Mouse (Mus musculus) thymus, postnatal 10 days (tissue): ENCODE data around the gene Cbl.
"Not testable (repeated sequence)": the region's sequence is repeated elsewhere in the genome, so short reads cannot be mapped to it uniquely, and the experiment has no call there.

Experiments
- DNase-seq, 2 experiments: peaks; one replicate each; pipeline ENCODE4 v3.0.0; 2021; ENCODE audit warnings: low spot score in 2 of 2

Cbl gene

DNA sequence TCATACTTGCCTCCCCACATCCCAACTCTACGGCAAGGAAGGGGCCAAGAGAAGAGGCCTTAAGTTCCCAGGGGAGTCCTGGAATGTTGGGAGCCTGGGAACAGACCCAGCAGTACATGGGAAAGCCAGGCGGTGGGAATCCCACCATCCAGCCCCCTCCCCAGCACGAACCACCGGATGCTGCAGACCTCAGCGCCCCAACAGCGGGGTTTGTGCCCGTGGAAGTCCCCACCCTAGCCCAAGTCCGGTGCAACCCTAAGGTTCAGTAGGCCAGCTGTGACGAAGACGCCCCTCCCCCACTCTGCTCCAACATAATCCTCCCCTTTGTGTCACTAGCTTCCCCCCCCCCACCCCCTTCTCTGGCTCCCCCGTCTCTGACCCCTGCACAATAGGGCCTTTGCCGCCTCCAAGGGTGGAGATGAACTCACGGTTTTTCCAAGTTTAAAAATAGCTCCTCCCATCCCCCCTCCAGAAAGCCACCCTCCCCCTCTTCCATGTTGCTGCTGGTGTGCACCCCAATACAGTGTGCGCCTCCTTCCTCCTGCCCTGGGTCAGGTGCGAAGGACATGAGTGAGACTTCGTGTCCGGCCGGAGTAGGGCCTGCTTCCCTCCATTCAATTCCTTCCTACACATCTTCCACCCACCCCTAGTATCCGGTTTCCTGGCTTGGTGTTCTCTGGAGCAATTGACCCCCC, 103.1 kb downstream of the Cbl start:
- peak in 1 of 2 experiments; percentile 34 for DNase-seq

DNA sequence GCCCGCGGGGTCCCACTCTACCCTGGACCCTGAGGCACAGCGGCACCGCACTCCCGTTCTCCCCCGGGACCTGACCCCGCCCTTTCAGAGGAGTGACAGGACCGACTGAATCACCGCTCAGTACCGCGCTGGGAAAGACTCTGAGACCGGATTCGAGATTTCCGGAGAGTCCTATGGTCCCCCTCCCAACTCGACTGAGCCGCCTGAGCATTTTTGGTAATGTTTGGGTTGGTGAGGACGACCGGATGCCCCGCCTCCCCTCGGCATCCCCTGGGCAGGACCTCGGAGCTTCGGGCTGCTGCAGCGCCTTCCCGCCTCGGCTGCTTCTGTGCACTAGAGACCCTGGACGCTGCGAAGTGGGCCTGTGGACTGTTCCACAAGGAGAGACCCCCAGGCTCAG, 103.8 kb downstream of the Cbl start:
- peak; percentile 70 to 72 for DNase-seq

DNA sequence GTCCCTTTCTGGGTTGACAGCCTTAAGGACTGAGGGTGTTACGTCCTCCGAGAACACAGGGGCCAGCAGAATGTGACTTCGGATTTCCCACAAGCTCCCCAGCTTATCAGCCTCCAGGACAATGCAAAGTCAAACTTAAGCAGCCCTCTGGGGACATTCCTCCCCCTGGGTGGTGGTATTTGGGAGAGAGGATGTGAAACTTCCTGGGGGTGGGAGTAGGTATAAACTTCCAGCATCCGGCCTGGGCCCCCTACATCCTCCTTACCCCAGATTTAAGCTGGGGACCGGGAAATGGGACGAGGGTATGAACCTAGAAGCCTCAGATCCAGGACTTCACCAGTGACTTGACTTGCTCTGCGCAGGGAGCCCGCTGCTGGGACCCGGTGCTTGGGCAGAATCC, 104.2 kb downstream of the Cbl start:
- DNase-seq = no peak

DNA sequence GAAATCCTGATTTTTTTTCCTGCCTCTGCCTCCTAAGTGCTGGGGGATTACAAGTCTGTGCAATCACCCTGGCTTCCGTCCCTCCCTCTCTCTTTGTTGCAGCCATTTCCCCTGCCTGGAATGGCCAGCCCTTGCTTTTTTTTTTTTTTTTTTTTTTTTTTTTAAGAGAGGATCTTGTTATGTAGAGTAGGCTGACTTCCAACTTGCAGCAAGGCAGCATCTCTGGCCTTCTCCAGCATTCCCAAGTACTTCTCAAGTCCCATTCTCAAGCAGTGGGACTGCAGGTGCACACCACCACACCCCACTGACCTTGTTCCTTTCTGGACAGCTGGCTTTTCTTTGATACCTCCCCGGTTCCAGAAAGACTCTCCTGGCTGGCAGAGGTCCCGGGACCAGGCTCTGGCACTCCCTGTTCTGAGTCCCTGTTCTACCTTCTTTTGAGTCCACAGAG, 106.5 kb downstream of the Cbl start:
- DNase-seq = no peak

DNA sequence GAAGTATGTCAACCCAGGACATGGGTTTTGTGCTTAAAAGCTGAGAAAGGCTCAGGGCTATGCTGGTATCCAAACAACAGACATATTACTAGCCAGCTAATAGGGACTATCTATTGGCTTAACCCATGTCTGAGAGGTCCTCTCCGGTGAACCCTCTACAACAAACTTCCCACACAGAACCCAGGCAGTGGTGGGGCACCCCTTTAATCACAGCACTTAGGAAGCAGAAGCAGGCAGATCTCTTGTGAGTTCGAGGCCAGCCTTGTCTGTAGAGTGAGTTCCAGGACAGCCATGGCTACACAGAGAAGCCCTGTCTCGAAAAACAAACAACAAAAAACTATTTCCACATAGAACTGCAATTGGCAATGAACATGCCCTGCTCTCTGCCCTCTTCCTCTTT, 107.1 kb downstream of the Cbl start:
- no peak for DNase-seq

DNA sequence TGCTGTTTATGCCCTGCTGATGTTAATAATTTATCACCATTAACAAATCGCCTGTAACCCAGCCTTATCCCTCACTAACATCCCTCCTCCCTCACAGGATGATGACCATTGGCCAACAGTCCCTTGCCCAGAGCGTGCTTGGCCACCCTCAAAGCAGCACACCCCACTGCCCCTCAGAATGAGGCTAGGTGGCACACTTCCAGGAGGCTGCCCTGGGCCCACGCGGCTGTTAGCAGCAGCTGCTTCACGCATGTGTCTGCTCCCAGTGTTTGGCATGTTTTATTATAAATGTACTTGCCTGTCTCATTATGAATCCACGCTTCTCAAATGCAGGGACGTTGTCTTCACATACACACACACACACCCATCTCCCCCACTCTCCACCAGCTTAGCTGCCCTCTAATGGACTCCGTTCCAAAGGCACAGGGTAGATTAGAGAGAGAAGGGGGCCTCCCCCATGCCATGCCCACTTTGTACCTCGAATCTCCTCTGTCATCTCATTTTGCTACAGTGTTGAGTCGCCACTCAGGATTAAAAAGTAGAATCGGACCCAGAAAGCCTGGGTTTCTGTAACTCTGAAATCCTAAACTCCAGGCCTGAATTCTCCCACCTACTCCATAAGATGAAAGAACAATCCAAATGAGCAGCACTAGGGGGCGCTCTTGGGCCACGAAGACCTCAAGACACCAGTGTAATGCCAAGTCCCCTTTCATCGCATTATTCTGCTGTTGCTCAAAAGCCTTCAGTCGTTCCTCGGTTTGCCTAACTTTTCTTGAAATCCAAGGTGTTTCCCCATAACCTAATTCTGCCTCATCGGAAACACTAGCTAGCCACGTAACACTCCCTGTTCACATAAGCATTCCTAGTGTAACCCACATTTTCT, 108.1 kb downstream of the Cbl start:
- DNase-seq = peak; percentile 73 to 86

DNA sequence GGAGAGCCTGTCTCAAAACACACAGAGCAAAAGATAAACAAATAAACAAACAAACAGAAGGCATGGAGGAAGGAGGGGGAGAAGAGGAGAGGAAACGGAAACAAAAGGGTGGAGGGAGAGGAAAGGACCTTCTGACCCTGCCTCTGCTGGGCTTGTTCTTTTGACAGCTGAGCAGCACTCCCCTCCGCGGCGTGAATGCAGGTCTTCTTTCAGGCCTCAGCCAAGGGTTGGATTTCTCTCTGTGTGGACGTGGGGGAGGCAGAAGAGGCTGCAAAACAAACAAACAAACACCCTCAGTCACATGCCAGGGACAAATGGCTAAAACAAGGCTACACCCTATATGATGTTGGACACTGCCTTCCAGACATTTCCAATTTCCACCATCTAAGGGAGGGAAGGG, 108.8 kb downstream of the Cbl start:
- no peak for DNase-seq

DNA sequence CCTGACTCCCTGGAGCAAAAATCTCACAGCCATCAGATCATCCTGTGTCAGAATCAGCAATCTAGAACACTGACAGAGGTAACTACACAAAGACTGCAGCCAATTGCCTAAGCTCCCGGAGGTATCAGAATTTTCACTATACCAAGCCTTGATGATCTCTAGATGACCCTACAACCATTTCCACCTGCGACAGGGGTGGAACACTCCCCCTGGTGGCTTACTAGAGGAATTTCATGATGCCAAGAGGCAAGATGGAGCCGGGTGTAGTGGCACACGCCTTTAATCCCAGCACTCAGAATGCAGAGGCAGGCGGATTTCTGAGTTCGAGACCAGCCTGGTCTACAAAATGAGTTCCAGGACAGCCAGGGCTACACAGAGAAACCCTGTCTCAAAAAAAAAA, 109.5 kb downstream of the Cbl start:
- peak in 1 of 2 experiments; percentile 37 for DNase-seq

DNA sequence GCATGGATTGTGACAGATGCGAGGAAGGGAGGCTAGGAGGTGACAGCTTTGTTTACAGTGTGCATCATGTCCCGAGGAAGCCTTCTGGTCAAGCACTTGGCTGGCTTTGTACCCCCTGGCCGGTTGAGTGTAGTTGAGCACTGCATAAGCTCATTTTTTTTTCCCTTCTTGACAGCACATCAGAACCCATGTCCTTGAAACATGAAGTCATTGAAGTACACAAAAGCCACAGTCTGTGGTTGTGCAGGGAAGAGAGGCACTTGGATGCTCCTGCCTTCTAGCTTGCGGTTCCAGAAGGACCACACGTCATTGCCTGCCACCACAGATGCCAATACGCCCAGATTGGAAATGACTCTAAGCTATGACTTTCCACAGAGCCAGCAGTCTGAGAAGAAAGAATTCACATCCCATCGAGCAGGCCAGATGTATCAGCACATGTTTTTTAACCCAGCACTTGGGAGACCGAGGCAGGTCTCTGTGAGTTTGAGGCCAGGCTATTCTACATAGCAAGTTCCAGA, 113.8 kb downstream of the Cbl start:
- DNase-seq = no peak

DNA sequence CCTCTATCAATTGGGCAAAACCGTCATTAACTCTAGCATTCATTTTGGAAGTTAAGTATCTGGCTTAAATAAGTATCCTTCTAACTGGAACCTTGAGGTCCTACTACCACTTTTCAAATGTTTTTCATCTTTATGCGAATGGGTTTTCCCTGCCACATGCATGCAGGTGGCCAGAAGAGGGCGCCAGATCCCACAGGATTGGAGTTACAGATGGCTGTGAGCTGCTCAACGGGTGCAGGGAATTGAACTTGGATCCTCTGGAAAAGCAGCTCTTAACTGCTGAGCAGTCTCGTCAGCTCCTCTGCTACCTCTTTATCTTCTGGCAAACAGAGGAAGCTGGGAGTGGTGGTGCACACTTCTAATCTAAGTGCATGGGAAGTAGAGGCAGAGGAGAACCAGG, 114.8 kb downstream of the Cbl start:
- peak in 1 of 2 experiments; percentile 73 for DNase-seq

DNA sequence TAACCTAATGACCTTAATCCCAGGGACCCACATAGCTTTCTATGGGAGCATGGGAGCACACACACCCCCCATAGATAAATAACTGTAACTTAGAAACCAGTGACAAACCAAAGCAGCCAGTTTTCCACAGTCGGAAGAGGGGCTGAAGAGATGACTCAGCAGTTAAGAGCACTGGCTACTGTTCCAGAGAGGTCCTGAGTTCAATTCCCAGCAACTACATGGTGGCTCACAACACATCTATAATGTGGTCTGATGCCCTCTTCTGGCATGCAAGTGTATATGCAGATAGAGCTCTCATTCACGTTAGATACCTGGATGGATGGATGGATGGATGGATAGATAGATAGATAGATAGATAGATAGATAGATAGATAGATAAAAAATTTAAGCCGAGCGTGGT, 117.7 kb downstream of the Cbl start:
- no peak for DNase-seq

DNA sequence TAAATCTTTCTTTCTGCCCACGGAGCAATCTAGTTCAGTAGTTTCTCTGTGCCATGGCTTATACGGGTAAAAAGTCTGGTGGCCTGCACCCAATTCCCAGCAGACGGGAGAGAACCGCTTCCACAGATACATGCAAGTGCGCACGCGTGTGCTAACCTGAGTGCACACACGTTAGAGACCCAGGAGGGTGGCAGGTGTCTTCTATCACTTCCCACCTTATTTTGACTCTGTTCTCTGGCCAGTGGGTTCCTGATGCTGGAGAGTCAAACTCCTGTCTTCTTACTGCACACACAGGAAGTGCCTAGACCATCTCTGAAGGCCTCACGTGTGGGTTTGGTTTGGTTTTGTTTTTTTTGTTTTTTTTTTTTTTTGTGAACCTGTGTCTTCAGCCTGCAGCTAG, 118.2 kb downstream of the Cbl start:
- DNase-seq = no peak

DNA sequence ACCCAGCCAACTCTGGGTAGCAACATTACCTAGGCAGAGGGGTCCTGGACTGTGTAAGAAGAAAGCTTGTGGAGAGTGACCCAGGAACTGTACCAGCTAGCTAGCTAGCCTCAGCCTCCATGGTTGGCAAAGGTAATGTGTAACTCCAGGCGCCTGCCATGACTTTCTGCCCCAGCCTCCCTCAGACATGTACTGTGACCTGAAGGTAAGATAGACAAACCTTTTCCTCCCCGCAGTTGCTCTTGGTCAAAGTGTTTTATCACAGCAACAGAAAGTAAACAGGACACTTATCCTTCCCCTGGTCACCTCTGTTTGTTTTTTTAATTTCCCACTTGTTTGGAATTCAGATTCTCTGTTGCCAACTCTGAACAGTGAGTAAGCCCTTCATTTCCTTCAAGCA, 119.4 kb downstream of the Cbl start:
- no peak for DNase-seq

DNA sequence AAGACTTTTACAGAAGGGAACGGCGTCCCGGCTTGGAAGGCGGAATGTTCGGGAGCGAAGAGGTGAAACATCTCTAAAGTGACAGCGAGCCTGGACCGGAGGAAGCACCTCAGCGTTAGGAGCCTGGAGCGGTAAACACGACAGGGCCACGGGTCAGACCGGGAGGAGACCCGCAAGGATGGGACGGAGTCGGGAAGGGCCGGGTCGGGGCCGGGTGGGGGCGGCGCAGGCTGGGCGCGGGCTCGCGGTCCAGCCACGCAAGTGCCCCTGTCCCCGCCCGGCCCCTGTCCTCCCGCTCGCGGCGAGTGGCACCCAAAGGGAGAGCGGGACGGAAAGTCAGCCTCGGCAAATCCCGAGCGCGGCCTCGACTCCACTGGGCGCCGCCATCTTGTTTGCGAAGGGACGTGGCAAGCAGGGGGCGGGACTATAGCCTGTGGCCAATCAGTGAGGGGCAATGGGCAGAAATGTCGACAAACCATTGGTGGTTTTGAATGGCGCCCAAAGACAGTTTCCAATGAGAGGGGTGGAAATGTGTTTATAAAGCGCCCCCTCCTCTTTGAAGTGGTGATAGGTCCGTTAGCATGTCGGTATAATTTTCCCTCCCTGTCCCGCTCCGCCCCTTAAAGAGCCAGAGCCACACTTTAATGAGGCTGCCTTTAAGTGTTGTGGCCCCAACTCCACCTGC, 120.6 kb downstream of the Cbl start, which contains the start of the genes Gm49380 and Rnf26:
Gm49380 (minus strand) TSS at position 396 of the 685 bp plus-strand sequence.
Rnf26 (minus strand) TSS at position 413 of the 685 bp plus-strand sequence.
- DNase-seq = peak; percentile 96

DNA sequence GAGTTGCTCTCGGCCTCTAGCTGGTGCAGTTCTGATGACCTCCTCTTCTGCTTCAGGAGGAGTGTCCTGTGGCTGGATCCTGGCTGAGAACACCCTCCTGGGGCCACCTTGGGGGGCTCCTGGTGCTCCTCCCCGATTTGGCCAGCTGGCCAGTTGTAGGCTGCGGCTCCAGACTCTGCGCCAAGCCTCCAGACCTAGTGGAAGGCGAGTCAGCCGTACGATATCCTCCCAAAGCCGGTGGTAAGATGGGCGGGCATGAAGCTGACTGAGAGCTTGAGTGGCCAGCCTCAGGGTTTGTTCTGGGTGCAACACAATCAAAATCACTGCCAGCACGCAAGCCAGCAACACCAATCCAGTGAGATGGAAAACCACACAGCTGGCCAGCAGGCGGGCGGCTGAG, 121.9 kb downstream of the Cbl start:
- DNase-seq = not testable (repeated sequence)

DNA sequence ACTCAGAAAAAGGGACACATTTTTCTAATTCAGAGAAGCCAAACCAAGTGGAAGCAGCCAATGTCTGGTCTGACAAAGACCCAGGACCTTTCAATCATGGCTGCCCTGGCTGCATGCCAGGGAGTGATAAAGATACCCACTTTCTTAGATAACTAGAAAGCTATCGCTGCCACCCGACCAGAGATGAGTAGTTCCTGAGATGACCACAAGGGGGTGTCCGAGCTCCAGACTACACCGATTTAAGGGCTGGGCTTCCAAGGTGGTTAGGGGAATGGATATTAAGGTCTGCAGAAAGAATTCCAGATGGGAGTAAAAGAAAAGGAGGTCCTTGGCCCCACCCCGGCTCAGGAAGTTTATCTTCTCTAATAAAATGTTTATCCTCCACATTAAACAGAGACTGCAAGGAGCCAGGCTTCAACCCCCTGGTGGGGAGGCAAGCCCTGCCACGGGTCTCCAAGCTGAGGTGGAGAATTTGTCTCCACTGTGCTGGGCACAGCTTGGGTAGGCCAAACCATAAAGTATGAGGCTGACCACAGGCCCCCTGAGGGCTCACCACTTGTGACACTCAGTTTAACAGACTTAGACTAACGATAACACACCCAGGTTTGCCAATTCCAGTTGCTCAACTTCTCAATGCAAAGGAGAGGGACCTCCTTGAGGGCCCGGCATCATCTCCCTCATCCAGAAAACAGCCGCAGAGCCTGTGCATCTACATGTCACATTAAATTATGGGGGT, 124.3 kb downstream of the Cbl start:
- DNase-seq = peak; percentile 55 to 82

DNA sequence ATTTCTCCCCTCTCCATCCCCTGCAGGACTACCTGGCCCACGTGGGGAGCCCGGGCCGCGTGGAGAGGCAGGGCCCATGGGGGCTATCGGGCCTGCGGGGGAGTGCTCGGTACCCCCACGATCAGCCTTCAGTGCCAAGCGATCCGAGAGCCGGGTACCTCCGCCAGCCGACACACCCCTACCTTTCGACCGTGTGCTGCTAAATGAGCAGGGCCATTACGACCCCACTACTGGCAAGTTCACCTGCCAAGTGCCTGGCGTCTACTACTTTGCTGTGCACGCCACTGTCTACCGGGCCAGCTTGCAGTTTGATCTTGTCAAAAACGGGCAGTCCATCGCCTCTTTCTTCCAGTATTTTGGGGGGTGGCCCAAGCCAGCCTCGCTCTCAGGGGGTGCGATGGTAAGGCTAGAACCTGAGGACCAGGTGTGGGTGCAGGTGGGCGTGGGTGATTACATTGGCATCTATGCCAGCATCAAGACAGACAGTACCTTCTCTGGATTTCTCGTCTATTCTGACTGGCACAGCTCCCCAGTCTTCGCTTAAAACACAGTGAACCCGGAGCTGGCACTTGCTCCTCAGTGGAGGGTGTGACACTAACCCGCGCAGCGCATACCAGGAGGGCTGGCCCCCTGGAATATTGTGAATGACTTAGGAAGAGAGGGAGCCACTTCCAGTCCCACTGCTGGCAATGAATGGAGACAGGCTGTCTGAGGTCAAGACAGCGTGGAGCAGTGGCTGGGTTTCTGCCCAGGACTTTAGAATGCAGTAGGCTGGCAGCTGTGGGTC, 125.4 kb downstream of the Cbl start:
- DNase-seq = no peak

DNA sequence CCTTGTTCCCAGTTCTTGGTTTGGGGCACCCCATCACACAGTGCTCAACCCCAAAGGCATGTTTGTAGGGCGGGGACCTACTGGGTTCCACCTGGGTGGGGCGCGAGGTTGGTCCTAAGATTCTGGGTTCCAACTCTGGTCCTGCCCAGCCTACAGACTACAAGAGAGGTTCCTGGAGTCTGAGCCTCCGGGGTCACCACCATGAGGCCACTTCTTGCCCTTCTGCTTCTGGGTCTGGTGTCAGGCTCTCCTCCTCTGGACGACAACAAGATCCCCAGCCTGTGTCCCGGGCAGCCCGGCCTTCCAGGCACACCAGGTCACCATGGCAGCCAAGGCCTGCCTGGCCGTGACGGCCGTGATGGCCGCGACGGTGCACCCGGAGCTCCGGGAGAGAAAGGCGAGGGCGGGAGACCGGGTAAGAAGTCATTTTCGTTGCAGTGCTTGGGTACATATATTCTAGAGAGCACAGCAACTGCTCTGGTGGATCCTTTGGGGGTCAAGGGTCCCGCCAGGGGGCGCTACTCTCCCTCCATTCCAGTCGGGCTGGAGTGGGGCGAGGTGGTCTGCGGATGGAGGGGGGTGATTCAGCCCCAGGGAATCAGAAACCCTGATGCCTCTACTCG, 126.2 kb downstream of the Cbl start:
- DNase-seq = no peak

DNA sequence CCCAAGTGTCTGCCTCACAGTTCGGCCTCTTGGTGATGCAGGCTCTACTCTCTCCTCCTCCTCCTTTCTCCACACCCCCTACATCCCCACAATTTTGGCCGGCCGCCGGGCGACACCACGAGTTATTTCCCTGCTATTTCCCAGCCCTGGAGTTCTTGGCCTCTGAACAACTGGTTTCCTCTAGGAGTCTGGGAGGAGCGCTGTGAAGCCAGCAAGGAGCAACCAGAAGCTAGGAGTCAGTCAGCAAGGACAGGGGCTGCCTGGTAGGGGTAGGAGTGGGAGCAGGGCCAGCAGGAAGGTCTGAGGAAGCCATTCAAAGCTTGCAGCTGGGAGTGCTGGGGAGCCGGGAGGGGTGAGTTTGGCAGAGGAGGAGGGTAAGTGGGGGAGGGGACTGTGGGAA, 126.7 kb downstream of the Cbl start, which contains the start of gene C1qtnf5:
C1qtnf5 (plus strand) TSS at position 136 of the 400 bp plus-strand sequence.
- no peak for DNase-seq

DNA sequence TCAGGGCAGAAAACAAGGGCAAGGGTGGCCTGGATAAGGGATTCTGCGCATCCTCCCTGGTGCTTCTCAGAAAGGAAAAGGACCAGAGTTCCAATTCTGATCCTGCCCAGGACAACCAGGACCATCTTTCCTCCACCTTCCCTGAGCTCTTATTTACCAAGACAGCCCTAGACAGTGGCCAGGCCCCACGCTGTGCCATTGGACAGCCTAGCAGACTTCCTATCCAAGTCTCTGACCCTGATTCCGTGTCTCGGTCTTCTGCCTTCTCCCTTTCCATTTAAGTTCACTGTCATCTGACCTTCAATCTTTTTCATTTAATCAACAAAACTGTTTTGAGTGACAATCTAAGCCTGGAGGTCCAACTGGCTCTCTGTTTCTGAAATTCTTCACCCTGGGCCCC, 127.3 kb downstream of the Cbl start:
- no peak for DNase-seq
